Mouse (Mus musculus): ENCODE results near the gene Slc30a10.

Slc30a10 gene

DNA sequence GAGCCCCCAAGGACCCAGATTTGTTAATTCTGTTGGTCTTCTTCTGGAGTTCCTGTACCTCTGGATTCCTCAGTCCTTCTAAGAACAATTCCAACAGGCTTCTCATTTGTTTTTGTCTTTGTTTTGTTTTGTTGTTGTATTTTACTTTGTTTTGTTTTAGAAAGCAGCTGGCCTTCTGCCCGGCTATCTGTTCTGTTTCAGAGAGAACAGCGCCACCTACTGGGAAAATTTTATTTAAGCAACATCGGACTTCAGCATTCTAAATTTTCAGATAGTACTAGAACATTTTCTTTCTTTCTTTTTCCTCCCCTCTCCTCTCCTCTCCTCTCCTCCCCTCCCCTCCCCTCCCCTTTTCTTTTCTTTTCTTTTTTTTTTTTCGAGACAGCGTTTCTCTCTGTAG, 62.9 kb downstream of the Slc30a10 start:
- in situ Hi-C loops (cut with MboI, MseI), result loop anchor here (5.0 kb wide), 1 partner anchor 75 kb away; no protein-coding TSS in a partner anchor

All from T-helper 2 cell (primary cell).